9 mouse cellular contexts compared by ENCODE assay signal in the genomic region with DNA sequence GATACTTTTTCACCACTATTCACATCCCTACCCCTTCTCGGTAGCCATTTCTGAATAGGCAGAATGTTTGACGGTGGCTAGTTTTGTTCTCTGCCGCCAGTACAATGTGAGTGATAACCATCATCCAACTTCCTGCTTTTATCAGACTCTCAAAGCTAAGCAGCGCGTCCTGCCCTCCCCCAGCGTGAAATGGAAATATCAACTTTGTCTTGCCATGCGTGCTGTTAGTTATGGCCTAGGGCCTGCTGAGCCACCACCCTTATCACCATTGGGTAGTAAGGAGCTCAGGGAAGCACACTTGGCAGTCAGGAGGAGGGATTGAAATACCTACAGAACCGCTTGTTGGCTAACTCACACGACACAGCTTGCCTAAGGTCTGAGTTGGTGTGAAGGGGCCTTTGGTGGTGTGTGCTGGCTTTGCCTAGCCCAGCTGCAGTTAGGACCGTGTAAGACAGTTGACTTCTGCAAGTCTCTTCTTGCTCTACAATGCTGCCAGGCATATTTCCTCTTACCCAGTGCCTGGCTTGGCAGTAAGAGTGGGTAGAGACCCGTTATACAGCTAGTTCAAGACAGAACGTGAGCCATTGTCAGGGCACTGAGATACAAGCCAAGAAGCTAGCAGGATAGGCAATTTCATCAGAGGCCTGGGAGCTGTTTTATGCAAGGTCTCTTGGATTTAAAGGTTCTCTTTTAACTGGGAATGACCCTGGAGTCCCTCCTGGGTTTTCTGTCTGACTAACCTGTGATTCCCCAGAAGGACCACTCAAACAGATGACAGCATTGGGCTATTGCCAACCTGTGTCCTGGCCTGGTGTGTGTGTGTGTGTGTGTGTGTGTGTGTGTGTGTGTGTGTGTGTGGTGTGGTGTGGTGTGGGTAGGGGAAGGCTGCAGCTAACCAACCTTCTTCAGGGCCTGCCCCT. TPM values are rescaled to one million over a fixed set of nuclear protein-coding genes. Genes with fewer than 3 reads are reported as not detected.
DNase-seq lines count a peak whose midpoint lies in the region; ATAC-seq lines count a peak whose summit lies in the region.
"Had no signal": no experiment of that assay in that cellular context is flagged by ENCODE, and none has a peak within 500 bp of the region (broad histone marks: within the 10 kb centered on the region; RNA-seq: fewer than 3 reads in every experiment).

No protein-coding gene starts in this region.

- no peak for DNase-seq in neural tube, embryonic 10.5 days (ENCODE audit: extremely low spot score, low spot score)
- peak; percentile 26 to 38 for DNase-seq in cerebellum, postnatal 25 days
- DNase-seq in hindbrain, embryonic 10.5 days (ENCODE audit: low spot score) = no peak
- peak; percentile 34 for DNase-seq in lung, postnatal 10 days
- DNase-seq in thymus, postnatal 4 days = peak; percentile 32
- no peak for DNase-seq in MN1 (ENCODE audit: low spot score)
- DNase-seq in retina, embryonic 14.5 days (ENCODE audit: low spot score) = no peak

- H3K36me3 ChIP-seq in neural tube, embryonic 12.5 days = no peaks in the 10 kb centered on the region
- H3K36me3 ChIP-seq in hindbrain, embryonic 10.5 days = peaks cover 8% of the 10 kb centered on the region; the same call in 1 of the 2 replicates

- WGBS in neural tube, embryonic 12.5 days = 62% methylated on average over 12 of the region's 12 CpGs
- 74% methylated on average over 12 of the region's 12 CpGs for WGBS in hindbrain, embryonic 10.5 days

- H3K27me3 ChIP-seq in neural tube, embryonic 12.5 days (replicated peaks) = no peaks in the 10 kb centered on the region
- no peaks in the 10 kb centered on the region for H3K27me3 ChIP-seq in hindbrain, embryonic 10.5 days (ENCODE audit: insufficient read depth, poor library complexity, severe bottlenecking)

- H3K4me2 ChIP-seq in neural tube, embryonic 12.5 days (replicated peaks) = peak overlapping the region; percentile 84

- no peak overlapping the region for H3K9ac ChIP-seq in neural tube, embryonic 12.5 days

- ATAC-seq in neural tube, embryonic 12.5 days (ENCODE audit: low FRiP score, low read depth) = no peak

- H3K4me1 ChIP-seq in neural tube, embryonic 12.5 days = peaks cover 63% of the 10 kb centered on the region
- H3K4me1 ChIP-seq in hindbrain, embryonic 10.5 days (replicated peaks) = peaks cover 77% of the 10 kb centered on the region

- H3K9me3 ChIP-seq in neural tube, embryonic 12.5 days = no peaks in the 10 kb centered on the region
- no peaks in the 10 kb centered on the region for H3K9me3 ChIP-seq in hindbrain, embryonic 10.5 days

- no peak overlapping the region for H3K4me3 ChIP-seq in neural tube, embryonic 12.5 days
- peak overlapping the region; percentile 88; the same call in 1 of the 2 replicates for H3K4me3 ChIP-seq in hindbrain, embryonic 10.5 days
- H3K4me3 ChIP-seq: megakaryocyte, embryonic 14.5 days had no signal

- H3K27ac ChIP-seq in neural tube, embryonic 12.5 days = no peak overlapping the region
- peak overlapping the region; percentile 70 for H3K27ac ChIP-seq in hindbrain, embryonic 10.5 days

RNA-seq across cellular contexts. Expression of a gene that starts 3.0 kb away (rescaled TPM):
- 131 and 138 TPM in 2 replicates for polyA plus RNA-seq in neural tube, embryonic 12.5 days (2016; fragmentation: Nextera tagmentation; extraction: Ambion mirVana)
- 146 and 151 TPM in 2 replicates for polyA plus RNA-seq in hindbrain, embryonic 10.5 days (2016; fragmentation: Nextera tagmentation; extraction: Ambion mirVana)

RNA-seq across cellular contexts. Expression of a gene that starts 31.2 kb away (rescaled TPM):
- polyA plus RNA-seq in neural tube, embryonic 12.5 days (2016; fragmentation: Nextera tagmentation; extraction: Ambion mirVana) = 1.0 and 1.6 TPM in 2 replicates
- polyA plus RNA-seq in hindbrain, embryonic 10.5 days (2016; fragmentation: Nextera tagmentation; extraction: Ambion mirVana) = 0.43 and 0.51 TPM in 2 replicates

Comparison
In these comparisons a context has a peak if more than half of its experiments do, and no peak if none do; other contexts are left out.
1. DNase-seq: peak in cerebellum, postnatal 25 days (2 of 2), lung, postnatal 10 days (single experiment) and thymus, postnatal 4 days (single experiment); none in neural tube, embryonic 10.5 days (single experiment), hindbrain, embryonic 10.5 days (single experiment), MN1 (single experiment) and retina, embryonic 14.5 days (single experiment).